Mouse (Mus musculus) embryonic facial prominence, embryonic 14.5 days (tissue): Measurements from ENCODE around the gene Sec62. TPM values are rescaled to one million over a fixed set of nuclear protein-coding genes. Genes with fewer than 3 reads are reported as not detected.
A peak's percentile ranks its signal among the peaks of the same experiment; 100 is the strongest.
"Not testable (repeated sequence)": the region's sequence is repeated elsewhere in the genome, so short reads cannot be mapped to it uniquely, and the experiment has no call there.

Experiments
- ATAC-seq: fragments of 200-750 bp; cut with Nextera tagmentation; 2 replicates; pipeline ENCODE4 v1.8.0; 2017; ENCODE audit warnings: low read depth, moderate number of reproducible peaks, moderate TSS enrichment
- DNase-seq: peaks from one replicate; pipeline ENCODE4 v3.0.0-alpha.2; 2015; ENCODE audit warnings: low spot score
- H3K27ac ChIP-seq: fragments of 300-500 bp; sonication (generic); replicated peaks from 2 replicates; pipeline ENCODE4 v1.5.1; 2014; ENCODE audit warnings: low read depth, mild to moderate bottlenecking, low read length, moderate library complexity
- H3K27me3 ChIP-seq: fragments of 300-500 bp; sonication (generic); replicated peaks from 2 replicates; pipeline ENCODE4 v1.6.1; 2014; ENCODE audit warnings: low read length; ENCODE audit not compliant: control insufficient read depth, insufficient read depth
- H3K36me3 ChIP-seq: fragments of 300-500 bp; sonication (generic); 2 replicates; pipeline ENCODE4 v1.6.1; 2014; ENCODE audit warnings: low read length, mixed read lengths; ENCODE audit not compliant: control insufficient read depth, insufficient read depth
- H3K4me1 ChIP-seq: fragments of 300-500 bp; sonication (generic); 2 replicates; pipeline ENCODE4 v1.6.1; 2014; ENCODE audit warnings: antibody characterized with exemption, low read length; ENCODE audit not compliant: control insufficient read depth, insufficient read depth
- H3K4me2 ChIP-seq: fragments of 300-500 bp; sonication (generic); 2 replicates; pipeline ENCODE4 v1.6.1; 2014; ENCODE audit warnings: low read depth, mild to moderate bottlenecking, low read length, moderate library complexity, mixed read lengths
- H3K4me3 ChIP-seq: fragments of 300-500 bp; sonication (generic); 2 replicates; pipeline ENCODE4 v1.5.1; 2014; ENCODE audit warnings: low read depth, mild to moderate bottlenecking, low read length
- H3K9ac ChIP-seq: fragments of 300-500 bp; sonication (generic); 2 replicates; pipeline ENCODE4 v1.6.1; 2014; ENCODE audit warnings: low read depth, mild to moderate bottlenecking, low read length, moderate library complexity, mixed read lengths
- H3K9me3 ChIP-seq: fragments of 300-500 bp; sonication (generic); 2 replicates; pipeline ENCODE4 v1.6.1; 2016; ENCODE audit warnings: low read length; ENCODE audit not compliant: control insufficient read depth
- WGBS: fragments of 180-500 bp; shearing (Covaris S2); extraction: QIAGEN DNeasy Blood & Tissue Kit; methylation state at CpG from one replicate; pipeline ENCODE4 v1.1.7; 2014; 5-methylcytosine and 5-hydroxymethylcytosine counted together
- polyA plus RNA-seq: library from polyadenylated mRNA; unstranded; fragments of >200 nt; fragmentation: Nextera tagmentation; extraction: Ambion mirVana; gene quantifications from 2 replicates; pipeline ENCODE4 v1.2.1, GENCODE M21; 2014

The Sec62 gene
- polyA plus RNA-seq, 1 experiment from 2014 or later = 106 TPM

DNA sequence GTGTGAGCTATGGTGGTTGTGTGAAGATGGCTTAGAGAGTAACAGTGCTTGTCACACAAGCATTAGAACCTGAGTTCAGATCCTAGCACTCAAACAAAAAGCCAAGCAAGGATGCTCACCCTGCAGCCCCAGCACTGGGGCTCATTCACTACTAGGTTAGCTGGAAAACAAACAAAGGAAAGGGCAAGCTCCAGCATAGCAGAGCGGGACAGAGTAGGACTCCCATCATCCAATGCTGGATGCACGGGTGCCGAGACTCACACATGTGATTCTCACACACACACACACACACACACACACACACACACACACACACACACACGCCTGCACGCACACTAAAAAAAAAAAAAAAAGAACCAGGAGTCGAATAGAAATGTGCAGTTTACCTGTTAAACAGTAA lies 58.7 kb downstream of the Sec62 start:
- Histone ChIP-seq H3K27me3 (peaks cover 12% of the 10 kb centered on the region), H3K9me3 (no peaks in the 10 kb centered on the region), H3K4me2 (no peak overlapping the region), H3K36me3 (no peaks in the 10 kb centered on the region), H3K27ac (no peak overlapping the region), H3K4me3 (no peak overlapping the region), H3K4me1 (0 out of 2 replicates have a peak, but pooled peaks cover 3% of the 10 kb centered on the region), H3K9ac (no peak overlapping the region)
- DNase-seq = no peak
- WGBS = 76% methylated on average over 6 of the region's 6 CpGs
- no peak for ATAC-seq

DNA sequence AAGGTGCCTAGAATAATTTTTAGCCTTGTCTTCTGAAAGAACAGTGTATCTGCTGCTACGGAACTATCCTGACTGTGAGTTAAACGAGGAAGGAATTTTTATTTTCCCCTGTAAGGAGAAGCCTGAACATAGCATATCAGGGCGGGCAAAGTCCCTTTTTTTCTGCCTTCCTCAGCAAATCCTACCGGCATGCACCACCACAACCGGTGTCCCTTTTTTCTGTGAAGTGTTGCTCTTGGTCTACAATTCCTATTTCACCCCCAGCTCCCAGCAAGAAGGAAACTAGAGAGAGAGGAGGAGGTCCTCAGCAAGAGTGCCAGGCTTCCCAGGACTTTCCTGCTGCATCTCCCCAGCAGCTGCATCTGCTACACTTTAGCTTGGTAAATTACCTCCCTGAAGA lies 60.9 kb downstream of the Sec62 start:
- Histone ChIP-seq H3K27me3 (peaks cover 12% of the 10 kb centered on the region), H3K9ac (no peak overlapping the region), H3K27ac (no peak overlapping the region), H3K4me3 (no peak overlapping the region), H3K4me1 (0 out of 2 replicates have a peak, but pooled peaks cover 3% of the 10 kb centered on the region), H3K9me3 (no peaks in the 10 kb centered on the region), H3K36me3 (no peaks in the 10 kb centered on the region), H3K4me2 (no peak overlapping the region)
- no peak for DNase-seq
- ATAC-seq = no peak
- 87% methylated on average over 5 of the region's 5 CpGs for WGBS

DNA sequence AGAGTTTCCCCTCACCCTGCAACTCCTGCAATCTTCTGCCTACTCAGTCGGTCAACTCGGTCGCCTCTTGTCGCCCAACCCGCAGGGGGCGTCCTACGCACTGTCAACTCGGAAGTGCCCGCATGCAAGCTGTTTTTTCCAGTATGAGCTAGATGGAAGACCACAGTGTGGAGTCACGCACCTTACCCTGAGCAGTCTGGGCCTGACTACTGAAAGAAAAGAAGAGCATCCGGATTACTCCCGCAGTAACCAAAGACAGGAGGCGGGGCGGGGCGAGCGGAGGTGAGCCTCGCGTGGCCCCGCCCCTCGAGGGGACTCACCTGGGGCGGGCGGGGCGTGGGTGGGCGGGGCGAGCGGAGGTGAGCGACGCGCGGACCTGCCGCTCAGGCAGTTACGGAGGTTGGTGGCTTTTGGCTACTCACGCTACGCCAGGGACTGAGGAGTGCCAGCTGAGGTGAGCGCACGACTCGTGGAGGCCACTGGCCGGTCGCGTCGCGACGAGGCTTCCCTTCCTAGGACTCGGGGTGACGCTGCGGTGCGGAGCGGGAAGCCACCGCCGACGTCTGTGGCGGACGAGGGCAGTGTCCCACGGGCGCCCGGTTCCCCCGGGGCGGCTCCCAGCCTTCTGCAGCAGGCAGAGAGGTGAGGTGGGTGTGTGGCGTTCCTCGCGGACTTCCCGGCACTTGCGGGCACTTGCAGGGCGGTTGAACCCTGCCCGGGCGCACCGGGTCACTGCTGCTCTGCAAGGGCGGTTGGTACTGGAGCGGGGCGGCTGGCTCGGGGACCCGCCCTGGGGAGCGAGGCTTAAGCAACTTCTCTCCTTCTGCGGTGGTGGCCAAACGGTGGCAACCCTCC lies 63.2 kb downstream of the Sec62 start, which contains the start of gene Gpr160:
Gene Gpr160, plus strand, starts transcription at position 347 of the 855 bp plus-strand sequence.
- 0 out of 2 replicates have a peak, but pooled peaks cover 3% of the 10 kb centered on the region for H3K4me1 ChIP-seq
- no peak within 1 kb of the TSS for H3K27ac ChIP-seq
- H3K4me2 ChIP-seq = peak within 1 kb of the TSS; percentile 97
- H3K9me3 ChIP-seq = no peaks in the 10 kb centered on the region
- H3K36me3 ChIP-seq = no peaks in the 10 kb centered on the region
- H3K27me3 ChIP-seq = peaks cover 12% of the 10 kb centered on the region
- peak within 1 kb of the TSS; percentile 69 for H3K9ac ChIP-seq
- DNase-seq (peak; percentile 72), ATAC-seq (peak; percentile 89)
- peak within 1 kb of the TSS; percentile 62 for H3K4me3 ChIP-seq
- WGBS = under 1% methylated on average over 17 of the region's 75 CpGs

DNA sequence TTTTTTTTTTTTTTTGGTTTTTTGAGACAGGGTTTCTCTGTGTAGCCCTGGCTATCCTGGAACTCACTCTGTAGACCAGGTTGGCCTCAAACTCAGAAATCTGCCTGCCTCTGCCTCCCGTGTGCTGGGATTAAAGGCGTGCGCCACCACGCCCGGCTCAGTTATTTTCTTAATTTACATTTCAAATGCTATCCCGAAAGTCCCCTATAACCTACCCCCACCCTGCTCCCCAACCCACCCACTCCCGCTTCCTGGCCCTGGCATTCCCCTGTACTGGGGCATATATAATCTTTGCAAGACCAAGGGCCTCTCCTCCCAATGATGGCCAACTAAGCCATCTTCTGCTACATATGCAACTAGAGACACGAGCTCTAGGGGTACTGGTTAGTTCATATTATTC lies 66.9 kb downstream of the Sec62 start:
- not testable (repeated sequence) for ATAC-seq, H3K27me3 ChIP-seq, H3K4me2 ChIP-seq, H3K9ac ChIP-seq, DNase-seq, H3K4me1 ChIP-seq, H3K9me3 ChIP-seq, H3K4me3 ChIP-seq, H3K27ac ChIP-seq, H3K36me3 ChIP-seq
- WGBS = 94% methylated on average over 8 of the region's 8 CpGs

- ATAC-seq = no peak
- 82% methylated on average over 4 of the region's 4 CpGs for WGBS
- H3K4me2 ChIP-seq = no peak overlapping the region
Observed at GRCm38 (mm10) chr3:30860705-30861104, 68.0 kb downstream of the Sec62 start.

GRCm38 (mm10) chr3:30863712-30864435 lies 71.2 kb downstream of the Sec62 start:
- DNase-seq (no peak), ATAC-seq (no peak)
- Histone ChIP-seq H3K9ac (no peak overlapping the region), H3K27me3 (no peaks in the 10 kb centered on the region), H3K4me2 (no peak overlapping the region), H3K4me1 (no peaks in the 10 kb centered on the region), H3K27ac (no peak overlapping the region), H3K36me3 (no peaks in the 10 kb centered on the region), H3K9me3 (no peaks in the 10 kb centered on the region), H3K4me3 (no peak overlapping the region)
- 61% methylated on average over 5 of the region's 5 CpGs for WGBS

More at GRCm38 (mm10) chr3:30860705-30861104, 68.0 kb downstream of the Sec62 start:
- DNase-seq = no peak
- Histone ChIP-seq H3K27ac (no peak overlapping the region), H3K9me3 (no peaks in the 10 kb centered on the region), H3K27me3 (no peaks in the 10 kb centered on the region), H3K36me3 (no peaks in the 10 kb centered on the region), H3K9ac (no peak overlapping the region), H3K4me1 (0 out of 2 replicates have a peak, but pooled peaks cover under 1% of the 10 kb centered on the region), H3K4me3 (no peak overlapping the region)

DNA sequence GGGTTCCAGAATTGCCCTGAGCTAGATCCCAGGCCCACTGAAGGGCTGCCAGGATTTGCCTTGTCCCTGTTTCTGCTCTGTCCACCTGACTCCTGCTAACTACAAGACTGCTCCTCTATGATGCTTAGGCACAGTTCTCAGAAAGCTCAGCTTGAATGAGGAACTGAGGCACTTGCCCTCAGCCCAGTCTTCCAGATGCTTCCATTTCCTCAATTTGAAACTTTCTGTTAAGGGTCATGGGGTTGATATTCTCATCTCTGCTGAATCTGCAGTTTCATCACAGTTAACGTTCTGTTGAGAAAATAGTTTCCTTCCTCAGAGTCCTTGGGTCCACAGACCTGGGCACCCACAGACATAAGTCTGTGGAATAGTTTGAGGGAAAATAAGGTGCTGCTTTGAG lies 72.0 kb downstream of the Sec62 start:
- Histone ChIP-seq H3K27me3 (no peaks in the 10 kb centered on the region), H3K27ac (no peak overlapping the region), H3K9ac (no peak overlapping the region), H3K4me2 (no peak overlapping the region), H3K4me1 (no peaks in the 10 kb centered on the region), H3K9me3 (no peaks in the 10 kb centered on the region), H3K4me3 (no peak overlapping the region), H3K36me3 (no peaks in the 10 kb centered on the region)
- ATAC-seq (no peak), DNase-seq (no peak)
- WGBS = 64% methylated on average over 1 of the region's 1 CpGs

DNA sequence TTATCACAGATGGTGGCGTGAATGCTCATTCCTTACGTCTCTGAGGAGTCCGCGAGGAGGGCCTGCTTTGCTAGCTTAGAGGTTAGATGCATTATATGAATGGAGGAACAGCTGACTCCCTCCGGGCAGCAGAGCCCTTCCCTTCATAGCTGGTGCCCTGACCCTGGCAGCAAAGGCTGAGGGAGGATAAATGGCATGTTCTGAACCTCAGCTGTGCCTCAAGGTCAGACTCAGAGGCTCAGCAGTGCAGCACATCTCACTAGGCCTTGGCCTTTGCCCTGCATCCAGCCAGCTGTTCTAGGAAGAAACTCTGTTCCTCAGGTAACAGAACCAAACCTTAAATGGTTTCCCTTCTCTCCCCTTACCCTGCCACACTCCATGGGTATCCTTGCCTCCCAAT lies 75.5 kb downstream of the Sec62 start:
- Histone ChIP-seq H3K4me1 (no peaks in the 10 kb centered on the region), H3K4me3 (no peak overlapping the region), H3K27ac (no peak overlapping the region), H3K27me3 (no peaks in the 10 kb centered on the region), H3K9me3 (no peaks in the 10 kb centered on the region), H3K36me3 (no peaks in the 10 kb centered on the region), H3K9ac (no peak overlapping the region), H3K4me2 (no peak overlapping the region)
- ATAC-seq (no peak), DNase-seq (no peak)
- 84% methylated on average over 5 of the region's 5 CpGs for WGBS
